Comparison of ENCODE assay signal across 7 mouse cellular contexts in the genomic region with DNA sequence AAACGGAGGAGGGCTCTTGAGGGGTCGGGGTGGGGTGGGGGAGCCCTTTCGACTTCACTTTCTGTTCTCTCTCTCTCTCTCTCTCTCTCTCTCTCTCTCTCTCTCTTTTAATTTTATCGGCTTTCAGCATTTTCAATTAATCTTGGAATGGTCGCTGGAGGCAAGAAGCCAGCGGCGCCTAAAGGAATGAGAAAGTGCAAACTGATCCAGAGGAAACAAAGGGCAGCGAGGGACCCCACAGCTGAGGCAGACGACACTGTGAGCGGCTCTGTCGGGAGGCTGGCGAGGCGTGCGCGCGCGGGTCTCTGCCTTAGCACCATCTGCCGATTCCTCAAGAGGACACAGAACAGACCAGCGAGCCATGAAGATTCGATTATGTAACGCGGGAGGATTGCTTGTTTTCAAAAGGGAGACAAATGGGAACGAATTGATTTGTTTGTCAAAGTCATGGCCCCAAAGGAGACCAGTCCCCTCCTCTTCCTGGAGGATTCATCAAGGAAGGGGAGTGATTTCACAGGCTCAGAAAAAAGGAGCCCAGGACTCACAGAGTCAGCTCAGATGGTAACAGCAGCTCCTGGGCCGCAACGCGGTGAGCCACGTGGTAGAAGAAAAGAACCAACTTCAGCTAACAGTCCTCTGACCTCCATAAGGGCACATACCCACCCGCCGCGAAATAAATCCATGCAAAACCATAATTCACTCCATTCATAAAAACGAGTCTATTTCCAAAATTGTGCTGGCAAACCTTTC. TPM values are rescaled to one million over a fixed set of nuclear protein-coding genes. Genes with fewer than 3 reads are reported as not detected.
DNase-seq lines count a peak whose midpoint lies in the region; ATAC-seq and TF ChIP-seq lines count a peak whose summit lies in the region.

No protein-coding gene starts in this region.

- peak overlapping the region; percentile 41 for H3K4me3 ChIP-seq in cerebellum, adult 2 months (replicated peaks; ENCODE audit: insufficient read depth, low read depth, low read length)
- H3K4me3 ChIP-seq in gastrocnemius, adult 2 months: peak overlapping the region; percentile 68
- H3K4me3 ChIP-seq in hindbrain, embryonic 16.5 days (ENCODE audit: low read length): peak overlapping the region; percentile 30
- peak overlapping the region; percentile 37 for H3K4me3 ChIP-seq in limb, embryonic 13.5 days
- peak overlapping the region; percentile 9 for H3K4me3 ChIP-seq in neural tube, embryonic 11.5 days (ENCODE audit: low read depth, low read length)

- TF ChIP-seq POLR2A in cerebellum, adult 2 months (IDR thresholded peaks at IDR 0.05; ENCODE audit: borderline replicate concordance, insufficient read depth, low read length): peak; percentile 89

- H3K9ac ChIP-seq in hindbrain, embryonic 16.5 days (ENCODE audit: low read depth, low read length): peak overlapping the region; percentile 56
- peak overlapping the region; percentile 59 for H3K9ac ChIP-seq in limb, embryonic 13.5 days
- H3K9ac ChIP-seq in neural tube, embryonic 11.5 days (ENCODE audit: low read length): peak overlapping the region; percentile 60

- H3K4me2 ChIP-seq in hindbrain, embryonic 16.5 days (ENCODE audit: low read length): peak overlapping the region; percentile 61
- peak overlapping the region; percentile 64 for H3K4me2 ChIP-seq in limb, embryonic 13.5 days (replicated peaks)
- peak overlapping the region; percentile 44 for H3K4me2 ChIP-seq in neural tube, embryonic 11.5 days (ENCODE audit: low read depth)

- intact Hi-C loops in gastrocnemius, adult 2 months (cut with DNase I): no loop called here

- H3K27me3 ChIP-seq in cerebellum, adult 2 months (ENCODE audit: control insufficient read depth, insufficient read depth, low read length): no peaks in the 10 kb centered on the region
- no peaks in the 10 kb centered on the region for H3K27me3 ChIP-seq in hindbrain, embryonic 16.5 days (replicated peaks; ENCODE audit: control insufficient read depth, insufficient read depth, low read length)
- peaks cover 18% of the 10 kb centered on the region; the same call in 1 of the 2 replicates for H3K27me3 ChIP-seq in limb, embryonic 13.5 days
- H3K27me3 ChIP-seq in neural tube, embryonic 11.5 days (ENCODE audit: control insufficient read depth, insufficient read depth, low read length): no peaks in the 10 kb centered on the region

- no peaks in the 10 kb centered on the region for H3K9me3 ChIP-seq in hindbrain, embryonic 16.5 days (ENCODE audit: control insufficient read depth, low read length)
- H3K9me3 ChIP-seq in limb, embryonic 13.5 days: no peaks in the 10 kb centered on the region
- no peaks in the 10 kb centered on the region for H3K9me3 ChIP-seq in neural tube, embryonic 11.5 days (ENCODE audit: control insufficient read depth, low read length)

- H3K27ac ChIP-seq in cerebellum, adult 2 months (ENCODE audit: insufficient read depth, low read length): peak overlapping the region; percentile 72
- peak overlapping the region; percentile 79 for H3K27ac ChIP-seq in gastrocnemius, adult 2 months
- peak overlapping the region; percentile 72 for H3K27ac ChIP-seq in hindbrain, embryonic 16.5 days (ENCODE audit: low read depth, low read length)
- no peak overlapping the region for H3K27ac ChIP-seq in limb, embryonic 13.5 days
- H3K27ac ChIP-seq in neural tube, embryonic 11.5 days (ENCODE audit: low read depth, low read length): peak overlapping the region; percentile 78

- no peak for TF ChIP-seq CTCF in cerebellum, adult 2 months (IDR thresholded peaks at IDR 0.05; ENCODE audit: borderline replicate concordance, insufficient read depth, low read depth, low read length)
- TF ChIP-seq CTCF in gastrocnemius, adult 2 months (IDR thresholded peaks at IDR 0.05): no peak

- no peaks in the 10 kb centered on the region for H3K36me3 ChIP-seq in hindbrain, embryonic 16.5 days (ENCODE audit: control insufficient read depth, insufficient read depth, low read length)
- H3K36me3 ChIP-seq in limb, embryonic 13.5 days: no peaks in the 10 kb centered on the region
- no peaks in the 10 kb centered on the region for H3K36me3 ChIP-seq in neural tube, embryonic 11.5 days (ENCODE audit: control insufficient read depth, insufficient read depth, low read length)

- ATAC-seq in hindbrain, embryonic 16.5 days: peak; percentile 81
- 0 out of 2 replicates have a peak, but pooled peaks have one; percentile 44 for ATAC-seq in limb, embryonic 13.5 days (ENCODE audit: low FRiP score, low read depth)
- ATAC-seq in neural tube, embryonic 11.5 days (ENCODE audit: insufficient read depth, low FRiP score, low TSS enrichment): peak; percentile 91

- peak; percentile 67 for DNase-seq in Muller cell, postnatal 12 days (ENCODE audit: inconsistent ontology term)
- peak; percentile 83 to 87 for DNase-seq in cerebellum, adult 2 months
- peak; percentile 63 for DNase-seq in gastrocnemius, adult 2 months
- DNase-seq in neural tube, embryonic 11.5 days (ENCODE audit: low spot score): peak; percentile 88
- no peak for DNase-seq in spleen, adult 12 weeks (ENCODE audit: low spot score)

- 2% methylated on average over 31 of the region's 31 CpGs for WGBS in cerebellum, adult 2 months
- 1% methylated on average over 31 of the region's 31 CpGs for WGBS in hindbrain, embryonic 16.5 days
- 4% methylated on average over 31 of the region's 31 CpGs for WGBS in limb, embryonic 13.5 days
- WGBS in neural tube, embryonic 11.5 days: 3% methylated on average over 31 of the region's 31 CpGs

- H3K4me1 ChIP-seq in cerebellum, adult 2 months (ENCODE audit: control insufficient read depth, insufficient read depth, low read length): peaks cover 24% of the 10 kb centered on the region; the same call in 1 of the 2 replicates
- H3K4me1 ChIP-seq in hindbrain, embryonic 16.5 days (ENCODE audit: control insufficient read depth, insufficient read depth, low read depth, low read length): peaks cover 16% of the 10 kb centered on the region
- peaks cover 21% of the 10 kb centered on the region for H3K4me1 ChIP-seq in limb, embryonic 13.5 days
- H3K4me1 ChIP-seq in neural tube, embryonic 11.5 days (ENCODE audit: control insufficient read depth, insufficient read depth, low read length): peaks cover 10% of the 10 kb centered on the region

RNA-seq across cellular contexts. Expression of a gene that starts 10.6 kb away (rescaled TPM):
- polyA plus RNA-seq in cerebellum, adult 2 months (2012; rRNA removed): 278 and 294 TPM in 2 replicates
- 1 to 10 TPM in 1 of 2 experiments, under 1 TPM in 1; 0.79 to 1.5 TPM for total RNA-seq in gastrocnemius, adult 2 months (2021)
- polyA plus RNA-seq in hindbrain, embryonic 16.5 days (2015; fragmentation: Nextera tagmentation; extraction: Ambion mirVana): 6.5 and 11.6 TPM in 2 replicates
- polyA plus RNA-seq in limb, embryonic 13.5 days (2015; fragmentation: Nextera tagmentation; extraction: Ambion mirVana): 0.75 and 0.91 TPM in 2 replicates
- 11.4 and 12.3 TPM in 2 replicates for polyA plus RNA-seq in neural tube, embryonic 11.5 days (2014; fragmentation: Nextera tagmentation; extraction: Ambion mirVana)

RNA-seq across cellular contexts. Expression of a gene that starts 30.9 kb away (rescaled TPM):
- polyA plus RNA-seq in cerebellum, adult 2 months (2012; rRNA removed): 168 and 177 TPM in 2 replicates
- total RNA-seq in gastrocnemius, adult 2 months (2021): 10 to 100 TPM; 27.8 to 51.7 TPM
- 106 and 107 TPM in 2 replicates for polyA plus RNA-seq in hindbrain, embryonic 16.5 days (2015; fragmentation: Nextera tagmentation; extraction: Ambion mirVana)
- polyA plus RNA-seq in limb, embryonic 13.5 days (2015; fragmentation: Nextera tagmentation; extraction: Ambion mirVana): 83.6 and 93.9 TPM in 2 replicates
- 121 and 122 TPM in 2 replicates for polyA plus RNA-seq in neural tube, embryonic 11.5 days (2014; fragmentation: Nextera tagmentation; extraction: Ambion mirVana)

RNA-seq across cellular contexts. Expression of a gene that starts 46.8 kb away (rescaled TPM):
- polyA plus RNA-seq in cerebellum, adult 2 months (2012; rRNA removed): 66.0 and 80.2 TPM in 2 replicates
- total RNA-seq in gastrocnemius, adult 2 months (2021): 100 to 1,000 TPM; 138 to 200 TPM
- 23.8 and 31.5 TPM in 2 replicates for polyA plus RNA-seq in hindbrain, embryonic 16.5 days (2015; fragmentation: Nextera tagmentation; extraction: Ambion mirVana)
- polyA plus RNA-seq in limb, embryonic 13.5 days (2015; fragmentation: Nextera tagmentation; extraction: Ambion mirVana): 66.1 and 78.1 TPM in 2 replicates
- polyA plus RNA-seq in neural tube, embryonic 11.5 days (2014; fragmentation: Nextera tagmentation; extraction: Ambion mirVana): 50.1 and 56.9 TPM in 2 replicates

Comparison
In these comparisons a context has a peak if more than half of its experiments do, and no peak if none do; other contexts are left out.
1. H3K4me3 ChIP-seq: peak in every context shown above with its lines; median percentile 68 in gastrocnemius, adult 2 months; 41 in cerebellum, adult 2 months; 37 in limb, embryonic 13.5 days; 30 in hindbrain, embryonic 16.5 days; 9 in neural tube, embryonic 11.5 days.
2. RNA of a gene that starts 10.6 kb away (polyA plus RNA-seq): 278 to 294 TPM in cerebellum, adult 2 months; 11.4 to 12.3 TPM in neural tube, embryonic 11.5 days, 6.5 to 11.6 TPM in hindbrain, embryonic 16.5 days and 0.75 to 0.91 TPM in limb, embryonic 13.5 days; every median in the first group is over 10 times any median in the second.
3. Peak in every context shown above with its lines, with median percentiles within 50 percentile points of each other: ATAC-seq, H3K4me2 ChIP-seq and H3K9ac ChIP-seq.